Mouse (Mus musculus): ENCODE results near the gene Rnf2. TPM values are rescaled to one million over a fixed set of nuclear protein-coding genes. Genes with fewer than 3 reads are reported as not detected.

Gene Rnf2
- polyA plus RNA-seq, 1 experiment: 140 TPM

- H3K9ac ChIP-seq (ENCODE audit: low read depth, poor library complexity, severe bottlenecking): no peak overlapping the region; the same call in 1 of the 2 replicates
- H3K4me3 ChIP-seq (ENCODE audit: low read depth, low read length): no peak overlapping the region
- no peaks in the 10 kb centered on the region for H3K9me3 ChIP-seq (replicated peaks; ENCODE audit: control insufficient read depth, insufficient read depth, low read length, poor library complexity, severe bottlenecking)
- TF ChIP-seq POLR2A (IDR thresholded peaks at IDR 0.05; ENCODE audit: insufficient read depth, low read length) (no peak), CTCF (IDR thresholded peaks at IDR 0.05; ENCODE audit: low read depth, low read length) (no peak), EP300 (IDR thresholded peaks at IDR 0.05; ENCODE audit: insufficient read depth, low read depth, low read length) (no peak)
- peaks cover 2% of the 10 kb centered on the region for H3K4me1 ChIP-seq (ENCODE audit: control insufficient read depth, insufficient read depth, low read length)
- H3K27me3 ChIP-seq (ENCODE audit: control insufficient read depth, insufficient read depth, low read length, poor library complexity, severe bottlenecking): no peaks in the 10 kb centered on the region
- no peaks in the 10 kb centered on the region for H3K36me3 ChIP-seq (ENCODE audit: control insufficient read depth, insufficient read depth, low read length, poor library complexity, severe bottlenecking)
- H3K27ac ChIP-seq (ENCODE audit: insufficient read depth, low read length): no peak overlapping the region
These were observed 6.0 kb downstream of the Rnf2 start for GRCm38 (mm10) chr1:151494711-151495110.

- TF ChIP-seq POLR2A (IDR thresholded peaks at IDR 0.05; ENCODE audit: insufficient read depth, low read length): no peak
- no peak for TF ChIP-seq CTCF (IDR thresholded peaks at IDR 0.05; ENCODE audit: low read depth, low read length)
- TF ChIP-seq EP300 (IDR thresholded peaks at IDR 0.05; ENCODE audit: insufficient read depth, low read depth, low read length): no peak
These were observed 6.9 kb downstream of the Rnf2 start for GRCm38 (mm10) chr1:151493826-151494225.

DNA sequence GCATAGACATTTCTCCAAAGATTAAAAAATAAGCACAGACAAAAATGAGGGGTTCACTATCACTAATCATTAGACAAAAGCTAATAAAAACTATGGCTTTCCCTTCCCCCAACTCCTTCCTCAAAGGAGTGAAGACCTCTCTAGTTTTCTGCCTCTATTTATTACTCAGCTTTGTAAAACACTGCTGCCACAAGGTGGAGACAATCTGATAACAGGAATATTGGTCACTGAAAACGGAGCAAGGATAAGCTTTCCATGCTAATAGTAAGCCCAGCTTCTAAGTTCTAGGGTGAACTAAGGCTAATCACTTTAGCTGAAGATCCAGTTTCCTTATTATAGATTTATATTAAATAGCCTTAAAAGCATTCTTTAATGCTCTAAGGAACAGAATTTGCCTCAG is 8.3 kb downstream of the Rnf2 start:
- Histone ChIP-seq H3K27me3 (ENCODE audit: control insufficient read depth, insufficient read depth, low read length, poor library complexity, severe bottlenecking) (no peaks in the 10 kb centered on the region), H3K4me3 (ENCODE audit: low read depth, low read length) (no peak overlapping the region), H3K9me3 (replicated peaks; ENCODE audit: control insufficient read depth, insufficient read depth, low read length, poor library complexity, severe bottlenecking) (no peaks in the 10 kb centered on the region), H3K9ac (ENCODE audit: low read depth, poor library complexity, severe bottlenecking) (no peak overlapping the region), H3K36me3 (ENCODE audit: control insufficient read depth, insufficient read depth, low read length, poor library complexity, severe bottlenecking) (no peaks in the 10 kb centered on the region), H3K4me1 (ENCODE audit: control insufficient read depth, insufficient read depth, low read length) (no peaks in the 10 kb centered on the region), H3K27ac (ENCODE audit: insufficient read depth, low read length) (no peak overlapping the region)
- TF ChIP-seq CTCF (IDR thresholded peaks at IDR 0.05; ENCODE audit: low read depth, low read length): no peak
- no peak for TF ChIP-seq POLR2A (IDR thresholded peaks at IDR 0.05; ENCODE audit: insufficient read depth, low read length)
- no peak for TF ChIP-seq EP300 (IDR thresholded peaks at IDR 0.05; ENCODE audit: insufficient read depth, low read depth, low read length)

More at GRCm38 (mm10) chr1:151493826-151494225, 6.9 kb downstream of the Rnf2 start:
- no peak overlapping the region for H3K27ac ChIP-seq (ENCODE audit: insufficient read depth, low read length)
- H3K4me1 ChIP-seq (ENCODE audit: control insufficient read depth, insufficient read depth, low read length): peaks cover 2% of the 10 kb centered on the region
- no peaks in the 10 kb centered on the region for H3K9me3 ChIP-seq (replicated peaks; ENCODE audit: control insufficient read depth, insufficient read depth, low read length, poor library complexity, severe bottlenecking)
- no peaks in the 10 kb centered on the region for H3K27me3 ChIP-seq (ENCODE audit: control insufficient read depth, insufficient read depth, low read length, poor library complexity, severe bottlenecking)
- no peaks in the 10 kb centered on the region for H3K36me3 ChIP-seq (ENCODE audit: control insufficient read depth, insufficient read depth, low read length, poor library complexity, severe bottlenecking)
- H3K4me3 ChIP-seq (ENCODE audit: low read depth, low read length): no peak overlapping the region
- H3K9ac ChIP-seq (ENCODE audit: low read depth, poor library complexity, severe bottlenecking): no peak overlapping the region

GRCm38 (mm10) chr1:151489806-151490205 is 10.9 kb downstream of the Rnf2 start:
- Histone ChIP-seq H3K4me1 (ENCODE audit: control insufficient read depth, insufficient read depth, low read length) (no peaks in the 10 kb centered on the region), H3K9me3 (replicated peaks; ENCODE audit: control insufficient read depth, insufficient read depth, low read length, poor library complexity, severe bottlenecking) (no peaks in the 10 kb centered on the region), H3K9ac (ENCODE audit: low read depth, poor library complexity, severe bottlenecking) (no peak overlapping the region), H3K27ac (ENCODE audit: insufficient read depth, low read length) (no peak overlapping the region), H3K27me3 (ENCODE audit: control insufficient read depth, insufficient read depth, low read length, poor library complexity, severe bottlenecking) (no peaks in the 10 kb centered on the region), H3K4me3 (ENCODE audit: low read depth, low read length) (no peak overlapping the region), H3K36me3 (ENCODE audit: control insufficient read depth, insufficient read depth, low read length, poor library complexity, severe bottlenecking) (no peaks in the 10 kb centered on the region)
- TF ChIP-seq CTCF (IDR thresholded peaks at IDR 0.05; ENCODE audit: low read depth, low read length) (no peak), EP300 (IDR thresholded peaks at IDR 0.05; ENCODE audit: insufficient read depth, low read depth, low read length) (no peak), POLR2A (IDR thresholded peaks at IDR 0.05; ENCODE audit: insufficient read depth, low read length) (no peak)

DNA sequence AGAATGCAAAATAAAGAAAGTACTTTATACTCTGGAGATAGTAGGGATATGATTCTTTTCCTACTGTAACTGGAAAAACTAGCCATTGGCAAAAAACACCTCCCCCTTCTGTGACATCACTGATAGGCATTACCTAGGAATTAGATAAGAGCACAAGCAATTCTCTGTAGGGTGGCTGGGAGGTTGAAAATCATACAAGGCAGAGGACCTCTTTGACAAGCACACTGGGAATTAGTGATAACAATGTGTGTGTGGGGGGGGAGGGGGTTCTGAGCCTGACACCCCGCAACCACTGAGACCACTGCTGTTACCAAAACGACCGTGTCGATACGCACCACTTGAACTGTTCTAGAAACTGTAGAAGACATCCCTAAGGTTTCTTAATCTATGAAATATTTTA is 16.0 kb downstream of the Rnf2 start:
- TF ChIP-seq CTCF (IDR thresholded peaks at IDR 0.05; ENCODE audit: low read depth, low read length) (no peak), POLR2A (IDR thresholded peaks at IDR 0.05; ENCODE audit: insufficient read depth, low read length) (no peak), EP300 (IDR thresholded peaks at IDR 0.05; ENCODE audit: insufficient read depth, low read depth, low read length) (no peak)
- Histone ChIP-seq H3K9me3 (replicated peaks; ENCODE audit: control insufficient read depth, insufficient read depth, low read length, poor library complexity, severe bottlenecking) (no peaks in the 10 kb centered on the region), H3K27me3 (ENCODE audit: control insufficient read depth, insufficient read depth, low read length, poor library complexity, severe bottlenecking) (no peaks in the 10 kb centered on the region), H3K36me3 (ENCODE audit: control insufficient read depth, insufficient read depth, low read length, poor library complexity, severe bottlenecking) (peaks cover 13% of the 10 kb centered on the region), H3K4me1 (ENCODE audit: control insufficient read depth, insufficient read depth, low read length) (no peaks in the 10 kb centered on the region), H3K9ac (ENCODE audit: low read depth, poor library complexity, severe bottlenecking) (no peak overlapping the region), H3K27ac (ENCODE audit: insufficient read depth, low read length) (no peak overlapping the region), H3K4me3 (ENCODE audit: low read depth, low read length) (no peak overlapping the region)

- no peak overlapping the region for H3K4me3 ChIP-seq (ENCODE audit: low read depth, low read length)
- no peaks in the 10 kb centered on the region for H3K27me3 ChIP-seq (ENCODE audit: control insufficient read depth, insufficient read depth, low read length, poor library complexity, severe bottlenecking)
- no peak overlapping the region for H3K27ac ChIP-seq (ENCODE audit: insufficient read depth, low read length)
- no peaks in the 10 kb centered on the region for H3K9me3 ChIP-seq (replicated peaks; ENCODE audit: control insufficient read depth, insufficient read depth, low read length, poor library complexity, severe bottlenecking)
- H3K4me1 ChIP-seq (ENCODE audit: control insufficient read depth, insufficient read depth, low read length): no peaks in the 10 kb centered on the region
- H3K9ac ChIP-seq (ENCODE audit: low read depth, poor library complexity, severe bottlenecking): no peak overlapping the region
- peaks cover 13% of the 10 kb centered on the region for H3K36me3 ChIP-seq (ENCODE audit: control insufficient read depth, insufficient read depth, low read length, poor library complexity, severe bottlenecking)
- TF ChIP-seq POLR2A (IDR thresholded peaks at IDR 0.05; ENCODE audit: insufficient read depth, low read length) (no peak), CTCF (IDR thresholded peaks at IDR 0.05; ENCODE audit: low read depth, low read length) (peak; percentile 37)
These were observed 17.2 kb downstream of the Rnf2 start for GRCm38 (mm10) chr1:151483568-151483967.

Measured in ES-Bruce4 (cell line).